Comparison of ENCODE assay signal across 24 mouse cellular contexts in the genomic region with DNA sequence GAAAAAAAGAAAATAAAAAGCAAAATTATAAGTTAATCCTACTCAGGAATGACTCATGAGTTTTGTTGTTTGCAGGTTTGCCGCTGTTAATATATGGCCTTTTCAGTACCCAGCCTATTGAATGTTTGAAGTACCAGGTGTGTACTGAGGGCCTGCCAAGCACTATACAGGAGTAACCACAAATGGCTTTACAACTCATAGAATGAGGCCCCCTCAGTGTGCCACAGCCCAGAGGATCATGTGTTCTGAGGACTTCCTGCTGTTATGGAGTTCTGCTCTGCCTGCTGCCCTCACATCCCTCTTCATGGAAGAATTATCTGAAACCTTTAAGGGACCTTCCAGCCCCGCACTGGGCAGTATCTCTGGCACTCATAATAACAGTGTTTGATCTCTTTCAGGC. TPM values are rescaled to one million over a fixed set of nuclear protein-coding genes. Genes with fewer than 3 reads are reported as not detected.
DNase-seq lines count a peak whose midpoint lies in the region; ATAC-seq lines count a peak whose summit lies in the region.
"Had no signal": no experiment of that assay in that cellular context is flagged by ENCODE, and none has a peak within 500 bp of the region (broad histone marks: within the 10 kb centered on the region; RNA-seq: fewer than 3 reads in every experiment).

No protein-coding gene starts in this region.

- no peak overlapping the region for H3K27ac ChIP-seq in heart, embryonic 16.5 days (ENCODE audit: low read length)
- H3K27ac ChIP-seq in intestine, embryonic 15.5 days: no peak overlapping the region
- H3K27ac ChIP-seq: embryonic facial prominence, embryonic 13.5 days; heart, embryonic 10.5 days; hindbrain, embryonic 15.5 days; neural tube, embryonic 12.5 days had no signal

- WGBS in heart, embryonic 16.5 days: 70% methylated on average over 2 of the region's 2 CpGs
- WGBS in intestine, embryonic 15.5 days: 90% methylated on average over 2 of the region's 2 CpGs

- no peak for DNase-seq in heart, adult 18-20 months
- peak; percentile 58 for DNase-seq in thymus, postnatal 0 days (ENCODE audit: low spot score)
- no peak for DNase-seq in spleen, postnatal 36 days (ENCODE audit: low spot score in 2 of 2)
- DNase-seq in cerebellum, postnatal 25 days: no peak
- no peak for DNase-seq in cerebellum, postnatal 10 days
- DNase-seq: adrenal gland, adult 2 months; cerebellum, adult 11 months; cerebellum, adult 9-11 months; kidney, adult 11 months; kidney, postnatal 4 days; lung, adult 18-20 months; midbrain, embryonic 14.5 days; retina, postnatal 1 day had no signal

- H3K4me2 ChIP-seq in heart, embryonic 16.5 days (ENCODE audit: low read depth, low read length): no peak overlapping the region
- no peak overlapping the region for H3K4me2 ChIP-seq in intestine, embryonic 15.5 days (replicated peaks)
- H3K4me2 ChIP-seq: embryonic facial prominence, embryonic 13.5 days; hindbrain, embryonic 15.5 days; neural tube, embryonic 12.5 days had no signal

- H3K27me3 ChIP-seq in heart, embryonic 16.5 days (ENCODE audit: control insufficient read depth, insufficient read depth, low read length): no peaks in the 10 kb centered on the region
- H3K27me3 ChIP-seq in intestine, embryonic 15.5 days (replicated peaks): no peaks in the 10 kb centered on the region
- H3K27me3 ChIP-seq: CH12.LX; embryonic facial prominence, embryonic 13.5 days; hindbrain, embryonic 15.5 days; megakaryocyte, embryonic 14.5 days; neural tube, embryonic 12.5 days; Patski had no signal

- H3K9ac ChIP-seq in heart, embryonic 16.5 days (ENCODE audit: low read length): no peak overlapping the region
- no peak overlapping the region for H3K9ac ChIP-seq in intestine, embryonic 15.5 days
- H3K9ac ChIP-seq: embryonic facial prominence, embryonic 13.5 days; hindbrain, embryonic 15.5 days; neural tube, embryonic 12.5 days had no signal

- H3K4me3 ChIP-seq in heart, embryonic 16.5 days (ENCODE audit: low read length): no peak overlapping the region
- no peak overlapping the region for H3K4me3 ChIP-seq in intestine, embryonic 15.5 days (replicated peaks)
- H3K4me3 ChIP-seq: embryonic facial prominence, embryonic 13.5 days; heart, embryonic 10.5 days; hindbrain, embryonic 15.5 days; megakaryocyte, embryonic 14.5 days; neural tube, embryonic 12.5 days had no signal

- H3K4me1 ChIP-seq in heart, embryonic 16.5 days (ENCODE audit: control insufficient read depth, insufficient read depth, low read length): no peaks in the 10 kb centered on the region
- no peaks in the 10 kb centered on the region for H3K4me1 ChIP-seq in intestine, embryonic 15.5 days (replicated peaks)
- H3K4me1 ChIP-seq: embryonic facial prominence, embryonic 13.5 days; heart, embryonic 10.5 days; hindbrain, embryonic 15.5 days; megakaryocyte, embryonic 14.5 days; neural tube, embryonic 12.5 days had no signal

- no peaks in the 10 kb centered on the region for H3K9me3 ChIP-seq in heart, embryonic 16.5 days (replicated peaks; ENCODE audit: control insufficient read depth, low read length)
- no peaks in the 10 kb centered on the region for H3K9me3 ChIP-seq in intestine, embryonic 15.5 days
- H3K9me3 ChIP-seq: embryonic facial prominence, embryonic 13.5 days; G1E; heart, embryonic 10.5 days; hindbrain, embryonic 15.5 days; megakaryocyte, embryonic 14.5 days; neural tube, embryonic 12.5 days had no signal

- peaks cover 3% of the 10 kb centered on the region; the same call in 1 of the 2 replicates for H3K36me3 ChIP-seq in heart, embryonic 16.5 days (ENCODE audit: control insufficient read depth, insufficient read depth)
- H3K36me3 ChIP-seq in intestine, embryonic 15.5 days: no peaks in the 10 kb centered on the region
- H3K36me3 ChIP-seq: neural tube, embryonic 12.5 days had no signal

- peak; percentile 54 for ATAC-seq in heart, embryonic 16.5 days (replicated peaks; ENCODE audit: extremely low read depth, insufficient read depth, low FRiP score)
- ATAC-seq in intestine, embryonic 15.5 days: peak; percentile 19; the same call in 1 of the 2 replicates
- ATAC-seq: forebrain, embryonic 14.5 days; Patski had no signal

RNA-seq across cellular contexts. Expression of a gene that starts 29.1 kb away (rescaled TPM):
- 13.0 and 18.5 TPM in 2 replicates for polyA plus RNA-seq in heart, embryonic 16.5 days (2015; fragmentation: Nextera tagmentation; extraction: Ambion mirVana)
- 1 to 10 TPM; 7.0 to 7.8 TPM for total RNA-seq in heart, adult 18-20 months (2021)
- polyA plus RNA-seq in intestine, embryonic 15.5 days (2015; fragmentation: Nextera tagmentation; extraction: Ambion mirVana): 19.0 and 20.6 TPM in 2 replicates
- polyA plus RNA-seq in thymus, postnatal 0 days (2015; fragmentation: Nextera tagmentation; extraction: Ambion mirVana): 44.8 and 56.1 TPM in 2 replicates
